Mouse (Mus musculus) colon, adult 2 months (tissue): ENCODE data around the gene Mmd. TPM values are rescaled to one million over a fixed set of nuclear protein-coding genes. Genes with fewer than 3 reads are reported as not detected.

Experiments
- polyA plus RNA-seq: library from polyadenylated mRNA; depleted of rRNA; stranded (reverse); fragments of >200 nt; gene quantifications from 2 replicates; pipeline ENCODE4 v1.2.3, GENCODE M21; 2012; rRNA removed

The Mmd gene
- 17.0 and 20.6 TPM in 2 replicates for polyA plus RNA-seq

GRCm38 (mm10) chr11:90249025-90249650, at the start of gene Mmd:
Gene Mmd, plus strand, starts transcription at chr11:90249456.

Other genes starting within 250 kb of the Mmd start
- 2.8 TPM in 2 replicates for gene Pctp, start 246.6 kb upstream of the Mmd start, polyA plus RNA-seq
- 3.0 and 3.7 TPM in 2 replicates for gene Tmem100, start 219.1 kb upstream of the Mmd start, polyA plus RNA-seq
- 0.65 and 1.1 TPM in 2 replicates for gene Gm45716, start 61.8 kb upstream of the Mmd start, polyA plus RNA-seq
- gene Hlf, start 141.4 kb downstream of the Mmd start, polyA plus RNA-seq = 2.8 and 3.6 TPM in 2 replicates